Mouse (Mus musculus) thymus, adult 2 months (tissue): ENCODE data around the gene Ikzf4. TPM values are rescaled to one million over a fixed set of nuclear protein-coding genes. Genes with fewer than 3 reads are reported as not detected.
"Not testable (repeated sequence)": the region's sequence is repeated elsewhere in the genome, so short reads cannot be mapped to it uniquely, and the experiment has no call there.

Source experiments
- DNase-seq: peaks from one replicate; pipeline ENCODE4 v3.0.0; 2021
- H3K27ac ChIP-seq: fragments of 200-500 bp; 2 replicates; pipeline ENCODE4 v1.5.1; 2012; ENCODE audit warnings: low read length, control low read depth; ENCODE audit not compliant: control insufficient read depth, insufficient read depth
- H3K27me3 ChIP-seq: fragments of 200-500 bp; 2 replicates; pipeline ENCODE4 v1.6.1; 2012; ENCODE audit warnings: mild to moderate bottlenecking, low read length, moderate library complexity, mixed read lengths; ENCODE audit not compliant: control insufficient read depth, insufficient read depth
- H3K36me3 ChIP-seq: fragments of 200-500 bp; 2 replicates; pipeline ENCODE4 v1.6.1; 2012; ENCODE audit warnings: mild to moderate bottlenecking, low read length, moderate library complexity; ENCODE audit not compliant: control insufficient read depth, insufficient read depth
- H3K4me1 ChIP-seq: fragments of 200-500 bp; replicated peaks from 2 replicates; pipeline ENCODE4 v1.6.1; 2012; ENCODE audit warnings: low read length; ENCODE audit not compliant: control insufficient read depth, insufficient read depth
- H3K4me3 ChIP-seq: fragments of 200-500 bp; 2 replicates; pipeline ENCODE4 v1.5.1; 2012; ENCODE audit warnings: mild to moderate bottlenecking, low read length, control low read depth, moderate library complexity; ENCODE audit not compliant: control insufficient read depth, insufficient read depth
- CTCF ChIP-seq: fragments of 200-500 bp; IDR thresholded peaks from 2 replicates; pipeline ENCODE4 v1.5.1; 2012; ENCODE audit warnings: mild to moderate bottlenecking, control low read depth, low read length, moderate library complexity, borderline replicate concordance; ENCODE audit not compliant: control insufficient read depth, poor library complexity, insufficient read depth; ENCODE audit errors: extremely low read depth
- POLR2A ChIP-seq: fragments of 200-500 bp; IDR thresholded peaks from 2 replicates; pipeline ENCODE4 v1.6.1; 2012; ENCODE audit warnings: mild to moderate bottlenecking, low read length, control low read depth, moderate library complexity; ENCODE audit not compliant: control insufficient read depth, poor library complexity, insufficient read depth; ENCODE audit errors: extremely low read depth
- WGBS: fragments of 180-500 bp; shearing (Covaris S2); methylation state at CpG from one replicate; pipeline ENCODE4 v1.1.7; 2018; 5-methylcytosine and 5-hydroxymethylcytosine counted together
- polyA plus RNA-seq: library from polyadenylated mRNA; depleted of rRNA; stranded (reverse); fragments of >200 nt; gene quantifications from 2 replicates; pipeline ENCODE4 v1.2.3, GENCODE M21; 2012

Gene Ikzf4
- polyA plus RNA-seq, 1 experiment: 6.7 TPM

DNA sequence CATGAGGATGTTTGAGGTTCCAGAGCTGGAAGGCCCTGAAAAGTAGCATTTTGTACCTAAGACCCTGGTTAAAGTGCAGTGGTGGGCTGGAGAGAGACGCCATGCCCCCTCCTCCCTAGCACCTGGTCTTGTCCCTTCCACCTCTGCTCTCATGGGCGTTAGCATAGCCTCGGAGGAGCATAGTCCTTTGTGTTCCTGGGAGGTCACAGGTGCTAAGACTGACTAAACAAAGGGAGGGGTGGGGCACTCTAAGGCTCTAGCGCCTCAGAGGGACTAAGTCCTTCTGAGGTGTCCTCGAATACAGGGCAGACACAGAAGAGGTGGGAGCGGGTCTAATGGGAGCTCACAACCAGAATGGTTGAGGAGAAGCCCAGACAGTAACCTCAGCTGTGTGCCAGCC lies 14.2 kb downstream of the Ikzf4 start:
- no peak for DNase-seq
- Histone ChIP-seq H3K4me3 (no peak overlapping the region), H3K27me3 (no peaks in the 10 kb centered on the region), H3K27ac (no peak overlapping the region), H3K36me3 (no peaks in the 10 kb centered on the region), H3K4me1 (peaks cover 13% of the 10 kb centered on the region)
- 53% methylated on average over 6 of the region's 6 CpGs for WGBS
- TF ChIP-seq CTCF: no peak
- no peak for TF ChIP-seq POLR2A

DNA sequence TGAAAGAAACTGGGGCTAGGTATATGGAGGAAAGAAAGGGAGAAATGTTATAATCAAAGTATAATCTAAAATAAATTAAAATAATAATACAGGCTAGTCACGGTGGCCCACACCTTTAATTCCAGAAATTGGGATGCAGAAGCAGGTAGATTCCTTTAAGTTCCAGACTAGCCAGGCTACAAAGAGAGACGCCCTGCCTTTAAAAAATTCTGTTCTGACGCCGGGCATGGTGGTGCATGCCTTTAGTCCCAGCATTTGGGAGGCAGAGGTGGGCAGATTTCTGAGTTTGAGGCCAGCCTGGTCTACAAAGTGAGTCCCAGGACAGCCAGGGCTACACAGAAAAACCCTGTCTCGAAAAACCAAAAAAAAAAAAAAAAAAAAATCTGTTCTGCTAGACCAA lies 15.5 kb downstream of the Ikzf4 start:
- not testable (repeated sequence) for H3K4me3 ChIP-seq, H3K27me3 ChIP-seq, DNase-seq, H3K27ac ChIP-seq, H3K36me3 ChIP-seq, H3K4me1 ChIP-seq
- WGBS: 90% methylated on average over 5 of the region's 5 CpGs

DNA sequence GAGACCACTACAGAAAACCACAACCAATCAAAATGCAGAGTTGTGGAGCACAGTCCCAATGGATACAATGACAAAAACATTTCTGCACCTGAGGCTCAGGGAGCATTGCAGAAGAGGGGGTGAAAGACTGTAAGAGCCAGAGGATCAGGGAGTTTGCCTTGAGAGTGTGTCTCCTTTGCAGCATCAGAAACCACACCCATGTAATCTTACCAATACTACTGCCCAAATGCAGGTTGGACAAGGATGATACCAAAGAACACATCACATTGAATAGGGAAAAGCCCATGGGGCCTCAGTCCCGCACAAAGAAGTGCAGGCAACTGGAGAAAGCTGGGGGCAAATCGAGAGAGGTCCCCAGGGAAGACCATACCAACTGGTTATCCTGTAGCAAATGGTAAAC lies 16.0 kb downstream of the Ikzf4 start:
- H3K36me3 ChIP-seq: peaks cover 3% of the 10 kb centered on the region; the same call in 1 of the 2 replicates
- WGBS: 96% methylated on average over 2 of the region's 2 CpGs

DNA sequence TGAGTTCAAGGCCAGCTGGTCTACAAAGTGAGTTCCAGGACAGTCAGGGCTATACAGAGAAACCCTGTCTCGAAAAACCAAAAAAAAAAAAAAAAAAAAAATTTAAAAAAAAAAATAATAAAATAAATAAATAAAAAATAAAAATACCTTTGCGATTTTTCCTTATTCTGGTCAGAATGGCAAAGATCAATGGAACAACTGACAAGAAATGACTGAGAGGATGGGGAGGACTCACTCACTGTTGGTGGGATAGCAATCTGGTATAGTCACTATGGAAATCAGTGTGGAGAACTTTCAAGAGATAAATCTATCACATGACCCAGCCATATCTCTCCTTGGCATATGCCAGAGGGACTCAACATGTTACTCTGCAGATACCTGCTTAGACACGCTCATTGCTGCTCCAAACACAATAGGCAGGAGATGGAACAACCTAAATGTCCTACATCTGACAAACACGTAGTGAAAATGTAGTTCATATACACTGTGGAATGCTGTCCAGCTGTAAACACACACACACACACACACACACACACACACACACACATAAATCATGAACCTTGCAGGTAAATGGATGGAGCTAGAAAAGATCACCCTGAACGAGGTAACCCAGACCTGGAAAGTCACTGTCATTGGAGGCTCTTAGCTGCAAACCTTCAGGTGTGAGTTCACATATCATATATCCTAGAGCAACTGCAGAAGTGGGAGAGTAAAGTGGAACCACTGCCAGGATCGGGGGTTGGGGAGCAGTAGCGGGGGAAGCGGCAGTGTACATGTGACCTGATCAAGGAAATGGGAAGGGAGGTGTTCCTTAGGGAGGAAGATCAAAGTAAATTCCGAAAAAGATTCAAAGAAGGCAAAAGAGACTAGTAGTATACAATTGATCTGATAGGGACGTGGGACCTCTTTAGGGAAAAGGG lies 18.1 kb downstream of the Ikzf4 start:
- H3K4me1 ChIP-seq: peaks cover 12% of the 10 kb centered on the region
- TF ChIP-seq POLR2A (no peak), CTCF (no peak)
- no peak overlapping the region for H3K27ac ChIP-seq
- H3K27me3 ChIP-seq: no peaks in the 10 kb centered on the region
- H3K36me3 ChIP-seq: peaks cover 14% of the 10 kb centered on the region
- no peak overlapping the region for H3K4me3 ChIP-seq
- no peak for DNase-seq
- 83% methylated on average over 10 of the region's 10 CpGs for WGBS

More for the DNA sequence above, 16.0 kb downstream of the Ikzf4 start:
- H3K4me1 ChIP-seq: peaks cover 12% of the 10 kb centered on the region
- H3K27me3 ChIP-seq: no peaks in the 10 kb centered on the region
- DNase-seq: no peak
- H3K27ac ChIP-seq: no peak overlapping the region
- no peak overlapping the region for H3K4me3 ChIP-seq
- TF ChIP-seq POLR2A: no peak
- no peak for TF ChIP-seq CTCF

DNA sequence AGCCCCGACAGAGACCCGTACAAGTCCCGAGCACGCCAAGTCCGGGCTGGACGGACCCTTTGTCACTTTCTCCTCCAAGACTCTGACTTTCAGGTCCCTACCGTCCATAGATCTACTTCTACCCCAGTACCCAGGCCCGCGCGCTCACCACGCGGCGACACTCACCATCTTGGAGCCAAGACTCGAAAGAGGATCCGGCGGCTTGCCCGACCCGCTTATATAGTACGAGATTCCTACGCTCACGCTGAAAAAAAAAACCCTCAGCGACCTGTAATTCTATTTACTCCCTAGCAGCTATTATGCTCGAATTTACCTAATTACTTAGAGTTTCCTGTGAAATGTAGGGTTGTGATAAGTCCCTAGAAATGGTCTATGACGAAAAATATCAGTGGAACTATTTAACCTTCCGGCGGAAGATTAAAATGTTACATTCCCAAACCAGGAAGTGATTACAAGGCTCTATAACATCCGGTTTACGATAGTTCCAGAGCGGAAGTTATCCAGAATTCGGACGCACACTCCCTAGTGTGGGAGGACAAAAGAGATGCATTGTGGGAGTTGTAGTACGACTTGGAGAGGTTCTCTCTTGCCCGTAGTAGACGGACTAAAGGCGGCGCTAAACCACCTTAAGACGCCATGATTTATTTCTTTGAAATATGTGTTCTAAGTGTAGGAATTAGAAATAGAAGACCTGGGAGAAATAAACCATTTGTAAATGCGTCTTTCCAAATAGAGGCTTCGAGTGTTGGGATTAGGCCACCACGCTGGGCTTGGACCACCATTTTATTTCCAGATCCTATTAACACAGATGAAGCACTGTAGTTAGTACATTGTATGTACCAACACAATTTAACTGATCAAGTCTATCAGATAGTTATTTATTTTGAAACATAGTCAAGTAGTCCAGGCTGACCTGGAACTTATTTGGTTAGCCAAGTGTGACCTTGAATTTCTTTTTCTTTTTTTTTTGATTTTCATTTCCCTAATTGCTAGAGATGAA lies 19.2 kb downstream of the Ikzf4 start, which contains the start of gene Rps26:
Gene Rps26 (minus strand): TSS at position 437 of the 1,000 bp plus-strand sequence.
- no peak within 1 kb of the TSS for H3K27ac ChIP-seq
- peaks cover 8% of the 10 kb centered on the region for H3K4me1 ChIP-seq
- peaks cover 14% of the 10 kb centered on the region for H3K36me3 ChIP-seq
- H3K27me3 ChIP-seq: no peaks in the 10 kb centered on the region
- peak within 1 kb of the TSS; percentile 69 for H3K4me3 ChIP-seq
- DNase-seq: peak; percentile 86
- TF ChIP-seq CTCF (no peak), POLR2A (peak; percentile 92)
- WGBS: 2% methylated on average over 40 of the region's 40 CpGs

DNA sequence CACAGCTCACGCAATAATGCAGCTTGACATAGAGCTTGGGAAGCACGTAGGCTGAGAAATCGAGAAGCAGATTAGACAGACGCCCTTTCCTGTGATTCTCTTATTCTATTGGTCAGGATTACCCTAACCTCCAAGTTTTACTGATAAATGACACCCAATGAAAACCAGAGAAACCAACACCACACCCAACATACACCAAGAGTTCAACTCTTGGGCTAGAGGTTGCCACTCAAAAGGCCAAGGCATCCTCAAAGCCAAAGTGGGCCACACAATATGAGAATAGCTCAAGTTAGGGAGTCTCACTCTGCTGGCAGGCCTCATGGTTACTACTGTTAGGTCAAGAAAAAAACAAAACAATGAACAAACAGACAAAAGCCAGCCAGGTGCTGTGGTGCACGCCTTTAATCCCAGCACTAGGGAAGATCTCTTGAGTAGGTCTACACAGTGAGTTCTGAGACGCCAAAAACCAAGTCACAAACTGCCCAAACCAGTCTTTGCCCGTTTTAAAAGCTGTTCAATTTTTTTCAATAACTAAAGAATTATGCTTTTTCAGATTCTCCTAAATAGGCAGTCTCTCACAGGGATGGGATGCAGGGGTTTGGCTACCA lies 20.4 kb downstream of the Ikzf4 start:
- no peaks in the 10 kb centered on the region for H3K27me3 ChIP-seq
- H3K4me3 ChIP-seq: peak overlapping the region; percentile 69
- 43% methylated on average over 7 of the region's 7 CpGs for WGBS
- TF ChIP-seq CTCF (no peak), POLR2A (no peak)
- H3K27ac ChIP-seq: no peak overlapping the region
- no peak for DNase-seq
- H3K4me1 ChIP-seq: peaks cover 6% of the 10 kb centered on the region
- H3K36me3 ChIP-seq: peaks cover 14% of the 10 kb centered on the region

DNA sequence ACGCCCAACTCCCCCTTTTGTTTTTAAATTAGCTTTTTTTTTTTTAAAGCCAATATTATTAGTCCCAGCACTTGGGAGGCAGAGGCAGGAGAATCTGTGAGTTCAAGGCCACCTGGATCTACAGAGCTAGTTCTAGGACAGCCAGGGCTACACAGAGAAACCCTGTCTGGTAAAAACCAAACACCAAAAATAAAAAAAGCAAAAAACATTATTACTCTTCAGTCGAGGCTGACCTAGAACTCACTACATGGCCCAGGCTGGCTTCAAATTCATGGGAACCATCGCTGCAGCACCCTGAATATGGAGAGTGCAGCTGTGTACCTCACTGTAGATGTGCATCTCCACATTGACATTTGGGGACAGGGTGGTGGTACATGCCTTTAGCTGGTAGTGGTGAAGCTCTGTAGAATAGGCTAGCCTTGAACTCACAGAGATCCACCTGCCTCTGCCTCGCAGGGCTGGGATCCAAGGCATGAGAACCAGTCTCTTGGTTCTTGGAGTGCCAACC lies 22.6 kb downstream of the Ikzf4 start:
- not testable (repeated sequence) for H3K4me3 ChIP-seq, H3K4me1 ChIP-seq, H3K27me3 ChIP-seq, DNase-seq, H3K27ac ChIP-seq
- WGBS: 96% methylated on average over 4 of the region's 4 CpGs
- peaks cover 14% of the 10 kb centered on the region for H3K36me3 ChIP-seq
